Mouse (Mus musculus): Measurements from ENCODE around the gene Rpl10.

GRCm38 (mm10) chrX:74240332-74240731, 30.3 kb upstream of the Rpl10 start:
- TF ChIP-seq MAFK (IDR thresholded peaks at IDR 0.05; ENCODE audit: insufficient read depth, low read depth, low read length): no peak
- no peak for TF ChIP-seq HCFC1 (IDR thresholded peaks at IDR 0.05; ENCODE audit: borderline replicate concordance, insufficient read depth, low read length)

Data from ES-E14 (cell line).